Mouse (Mus musculus) T-helper 17 cell (primary cell): ENCODE results near the gene Dclk1.

Source experiments
- in situ Hi-C, 2 experiments: fragments of 300-600 bp; cut with MboI, MseI; formaldehyde crosslinking; loops; 1 replicate in 1 of 2; 2 replicates in 1 of 2; pipeline ENCODE4 v1.15.1; 2025; ENCODE audit warnings: high pct_unique_total_duplicates in 2 of 2

Dclk1 gene

DNA sequence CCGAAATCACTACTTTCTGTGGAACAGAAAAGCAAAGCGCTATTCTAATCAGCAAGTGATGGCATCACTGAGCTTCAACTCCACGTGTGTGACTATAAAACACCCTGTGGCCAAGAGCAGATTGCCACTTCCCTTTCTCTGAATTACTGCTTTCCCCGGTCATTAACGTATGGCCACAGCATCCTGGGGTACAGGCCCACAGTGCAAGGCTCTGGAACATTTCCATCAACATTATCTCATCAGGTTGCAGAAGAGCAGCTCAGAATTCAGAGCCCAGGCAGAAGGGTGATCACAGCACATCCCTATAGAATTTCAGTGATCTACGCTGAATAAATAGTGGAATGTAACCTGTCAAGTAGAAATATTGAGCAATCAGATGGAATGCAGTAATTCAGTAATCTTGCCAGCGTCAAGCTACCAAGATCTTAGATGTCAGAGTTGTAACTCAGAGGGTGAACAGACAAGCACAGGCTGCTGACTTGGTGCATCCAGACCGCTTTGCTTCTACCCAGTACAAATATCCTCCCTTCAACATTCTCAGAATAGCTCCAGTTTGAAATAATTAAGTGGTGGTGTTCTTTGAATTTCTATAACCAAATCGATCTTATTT, 293.5 kb downstream of the Dclk1 start:
- in situ Hi-C loops = no loop called here

DNA sequence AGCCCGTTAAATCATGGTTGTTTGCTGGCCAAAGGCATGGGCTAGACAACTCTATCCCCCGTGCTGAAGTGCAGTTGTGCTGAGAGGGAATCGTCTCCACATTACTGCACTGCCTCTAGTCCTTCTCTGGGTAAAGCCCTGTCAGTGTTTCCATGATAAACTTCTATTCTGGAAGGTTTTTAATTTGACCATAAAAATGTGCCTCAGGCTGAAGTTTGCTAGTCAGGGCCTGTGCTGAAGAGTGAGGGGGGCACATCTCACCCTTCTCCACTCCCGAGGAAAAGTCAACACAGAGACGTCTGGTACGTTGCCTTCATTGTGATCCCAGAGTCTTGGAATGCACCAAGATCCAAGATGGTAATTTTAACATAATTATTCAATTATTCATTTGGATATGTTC, 294.7 kb downstream of the Dclk1 start:
- in situ Hi-C loops = no loop called here

GRCm38 (mm10) chr3:55537714-55538113, 295.6 kb downstream of the Dclk1 start:
- in situ Hi-C loops = no loop called here

DNA sequence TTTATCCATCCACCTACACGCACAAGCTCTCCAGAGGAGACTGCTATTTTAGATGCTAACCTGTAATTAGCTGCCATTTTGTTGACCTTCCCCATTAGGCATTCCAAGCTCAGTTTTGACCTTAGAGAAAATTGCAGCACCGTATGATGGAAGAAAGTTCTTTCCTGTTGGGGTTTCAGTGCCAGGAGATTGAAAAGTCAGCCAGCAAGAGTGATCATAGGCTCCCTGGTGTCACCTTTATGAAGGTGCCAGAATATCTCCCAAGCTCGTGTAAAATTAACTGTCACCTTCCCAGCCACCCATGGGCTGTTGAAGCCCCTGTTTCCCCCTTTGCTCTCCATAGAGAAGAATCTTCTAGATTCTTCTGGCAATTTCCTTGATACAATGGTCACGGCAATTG, 297.2 kb downstream of the Dclk1 start:
- in situ Hi-C loops = no loop called here

DNA sequence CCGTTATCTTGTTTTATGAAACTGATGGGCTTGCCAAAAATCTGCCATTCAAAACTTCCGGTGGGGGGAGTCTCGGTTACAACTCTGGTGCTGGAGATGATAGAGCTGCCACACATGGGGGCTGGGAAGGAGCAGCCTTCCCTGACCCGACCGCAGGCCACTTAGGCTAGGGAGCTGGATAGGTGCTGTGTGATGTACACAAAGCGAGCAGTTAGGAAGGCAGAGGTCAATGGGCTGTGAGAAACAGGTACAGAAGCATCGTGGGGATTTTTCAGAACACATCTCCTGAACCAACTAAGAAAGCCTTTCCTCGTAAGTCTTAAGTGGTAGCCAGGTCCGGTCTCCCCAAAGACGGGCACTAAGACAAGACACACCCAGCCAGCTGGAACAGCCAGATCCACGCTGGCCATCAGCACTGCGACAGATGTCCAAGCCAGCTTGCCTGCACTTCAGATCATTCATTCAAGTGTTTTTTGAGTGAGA, 297.7 kb downstream of the Dclk1 start:
- in situ Hi-C loops = no loop called here

- in situ Hi-C loops = no loop called here
These were observed 298.4 kb downstream of the Dclk1 start for GRCm38 (mm10) chr3:55540406-55541140.

DNA sequence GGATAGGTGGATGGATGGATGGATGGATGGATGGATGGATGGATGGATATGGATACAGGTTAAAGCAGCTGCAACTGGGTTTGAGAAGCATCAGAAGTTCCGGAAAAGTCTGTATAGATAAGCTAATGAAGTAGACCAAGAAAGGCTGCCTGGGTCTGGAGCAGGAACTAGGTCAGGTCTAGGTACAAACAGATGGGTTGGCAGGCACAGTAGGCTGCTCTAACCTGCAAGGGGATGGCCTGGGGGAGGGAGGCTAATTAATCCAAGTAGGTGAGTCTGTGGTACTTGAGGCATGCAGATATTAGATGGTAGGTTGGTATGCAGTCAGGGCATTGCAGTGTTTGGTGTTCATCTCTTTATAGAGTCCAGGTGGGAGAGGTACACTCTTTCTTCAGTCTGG, 299.6 kb downstream of the Dclk1 start:
- in situ Hi-C loops = no loop called here

GRCm38 (mm10) chr3:55542310-55542709, 300.1 kb downstream of the Dclk1 start:
- in situ Hi-C loops = no loop called here

- in situ Hi-C loops = no loop called here
These were observed 300.8 kb downstream of the Dclk1 start for GRCm38 (mm10) chr3:55542947-55543346.

DNA sequence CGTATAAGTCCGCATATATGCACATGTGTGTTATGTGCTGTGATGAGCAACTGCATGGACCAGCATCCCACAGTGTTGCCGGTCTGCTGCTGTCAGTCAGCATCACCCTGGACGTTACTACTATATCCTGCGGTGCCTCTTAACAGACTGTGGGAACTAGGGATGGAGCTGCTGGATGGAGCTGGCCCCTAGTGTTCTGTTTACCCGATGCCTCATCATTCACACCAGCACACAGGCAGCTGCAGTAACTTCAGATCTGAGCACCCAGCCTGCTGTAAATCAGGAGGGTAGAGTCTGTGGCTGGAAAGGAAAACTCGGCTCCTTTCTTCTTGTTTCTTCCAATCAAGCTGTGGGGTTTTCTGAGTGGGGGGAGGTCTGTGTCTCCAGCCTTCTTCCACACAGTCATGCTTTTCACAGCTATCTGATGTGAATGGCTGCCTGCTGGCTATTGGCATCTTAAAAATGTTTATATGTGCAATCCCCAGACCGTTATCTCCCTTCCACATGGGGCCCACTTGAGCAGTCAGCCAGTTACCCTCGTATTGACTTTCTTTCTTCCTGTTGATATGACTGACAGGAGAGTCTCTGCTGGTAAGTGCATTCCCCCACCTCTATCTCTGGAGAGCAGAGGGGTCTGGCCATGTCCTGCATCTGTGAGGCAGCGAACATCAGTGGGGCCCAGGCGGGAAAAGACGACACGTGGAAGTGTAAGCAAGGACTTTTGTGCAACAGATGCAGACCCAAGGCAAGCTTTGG, 301.9 kb downstream of the Dclk1 start:
- in situ Hi-C loops = no loop called here

DNA sequence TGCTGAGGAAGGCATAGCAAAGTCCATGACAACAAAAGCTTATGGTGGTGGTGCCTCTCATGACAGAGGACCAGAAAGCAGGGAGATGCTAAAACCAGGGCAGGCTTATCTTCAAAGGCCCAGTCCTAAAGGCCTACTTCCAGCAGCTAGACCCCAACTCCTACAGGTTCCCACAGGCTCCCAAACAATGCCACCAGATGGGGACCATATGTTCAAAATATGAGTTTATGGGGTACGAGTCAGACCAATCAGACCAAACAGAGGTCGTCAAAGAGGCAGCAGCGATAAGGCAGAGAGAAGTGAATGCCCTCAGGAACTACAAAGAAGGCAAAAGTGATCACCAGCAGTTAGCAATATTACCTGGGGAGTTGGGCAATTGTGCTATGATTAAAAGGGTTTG, 303.1 kb downstream of the Dclk1 start:
- in situ Hi-C loops = no loop called here

GRCm38 (mm10) chr3:55545916-55546315, 303.8 kb downstream of the Dclk1 start:
- in situ Hi-C loops = no loop called here

GRCm38 (mm10) chr3:55547106-55547505, 304.9 kb downstream of the Dclk1 start:
- in situ Hi-C loops = no loop called here

- in situ Hi-C loops = no loop called here
These were observed 307.2 kb downstream of the Dclk1 start for GRCm38 (mm10) chr3:55549376-55549775.

DNA sequence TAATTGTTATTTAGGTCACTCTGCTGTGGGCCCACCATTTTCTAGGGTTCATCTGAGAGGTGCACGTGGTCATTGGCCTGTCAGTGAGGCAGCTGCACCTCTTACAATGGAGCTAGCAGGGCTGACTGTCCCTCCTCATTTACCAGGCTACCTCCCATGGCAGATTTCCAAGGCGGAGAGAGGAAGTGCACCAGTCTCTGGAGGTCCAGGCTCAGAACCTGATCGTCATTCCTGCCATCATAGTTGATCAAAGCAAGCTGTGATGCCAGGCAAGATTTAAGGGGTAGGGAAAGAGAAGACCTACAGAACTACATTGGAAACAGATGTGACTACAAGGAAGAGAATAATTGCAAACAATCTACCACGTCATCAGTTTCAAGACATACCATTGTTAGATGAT, 308.8 kb downstream of the Dclk1 start:
- in situ Hi-C loops = loop anchor here (5.0 to 10.0 kb wide), 3 partner anchors 91 to 1214 kb away; no protein-coding TSS in a partner anchor

DNA sequence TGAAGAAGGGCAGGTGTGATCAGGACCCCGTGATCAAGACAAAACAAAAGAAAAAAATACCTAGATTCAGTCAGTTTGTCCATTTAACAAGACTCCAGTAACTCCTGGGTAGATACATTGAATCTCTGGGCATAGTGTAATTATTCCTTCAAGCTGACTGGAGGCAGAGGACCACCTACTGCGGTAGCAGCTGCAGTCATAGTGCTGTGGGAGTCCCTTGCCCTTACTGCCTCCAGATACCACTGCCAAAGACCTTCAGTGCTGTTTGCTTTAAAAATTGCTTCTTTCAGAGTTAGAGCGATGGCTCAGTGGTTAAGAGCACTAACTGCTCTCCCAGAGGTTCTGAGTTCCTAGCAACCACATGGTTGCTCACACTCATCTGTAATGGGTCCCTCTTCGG, 309.7 kb downstream of the Dclk1 start:
- in situ Hi-C loops = loop anchor here (5.0 to 10.0 kb wide), 3 partner anchors 90 to 1213 kb away; no protein-coding TSS in a partner anchor

- in situ Hi-C loops = loop anchor here (5.0 to 10.0 kb wide), 3 partner anchors 89 to 1212 kb away; no protein-coding TSS in a partner anchor
These were observed 310.9 kb downstream of the Dclk1 start for GRCm38 (mm10) chr3:55553031-55553430.

DNA sequence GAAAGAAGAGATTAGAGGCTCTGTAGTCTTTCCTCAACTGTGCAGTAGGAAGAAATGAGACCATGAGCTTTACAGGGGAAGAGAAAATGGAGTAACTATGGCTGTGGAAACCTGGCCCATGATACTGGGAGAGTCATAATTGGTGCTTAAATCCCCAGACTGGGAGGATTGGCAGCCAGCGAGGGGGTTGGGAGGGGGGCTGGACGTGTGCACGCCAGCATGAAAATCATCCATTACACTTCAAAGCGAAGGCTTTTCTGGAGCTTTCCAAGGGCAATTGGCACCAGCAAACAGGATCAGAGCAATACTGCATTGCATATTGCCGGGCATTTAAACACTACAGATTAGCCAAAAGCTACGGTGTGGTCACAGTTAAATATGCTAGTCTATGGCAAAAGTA, 313.7 kb downstream of the Dclk1 start:
- in situ Hi-C loops = loop anchor here (10.0 kb wide), 2 partner anchors 739 to 1209 kb away; no protein-coding TSS in a partner anchor

DNA sequence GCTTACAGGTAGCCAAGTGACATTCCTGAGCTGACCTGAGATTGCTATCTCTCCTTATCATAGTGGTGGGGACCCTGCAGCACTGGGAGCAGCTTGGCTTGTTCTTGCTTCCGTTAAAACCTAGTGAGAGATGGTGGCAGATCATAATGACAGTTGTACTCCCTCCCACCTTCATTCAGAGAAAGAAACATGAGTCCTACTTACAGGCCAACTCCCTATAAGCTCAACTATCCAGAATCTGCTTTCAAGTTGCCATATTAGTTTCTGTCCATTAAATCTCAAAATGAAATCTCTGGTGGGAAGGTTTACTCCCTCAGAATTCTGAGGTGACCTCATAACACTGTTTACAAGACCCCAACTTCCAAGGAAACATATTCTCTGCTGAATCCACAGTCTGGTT, 316.4 kb downstream of the Dclk1 start:
- in situ Hi-C loops = loop anchor here (10.0 kb wide), 2 partner anchors 736 to 1206 kb away; no protein-coding TSS in a partner anchor

- in situ Hi-C loops = no loop called here
These were observed 325.3 kb downstream of the Dclk1 start for GRCm38 (mm10) chr3:55567476-55567875.

GRCm38 (mm10) chr3:55569539-55569938, 327.4 kb downstream of the Dclk1 start:
- in situ Hi-C loops = no loop called here

- in situ Hi-C loops = no loop called here
These were observed 328.9 kb downstream of the Dclk1 start for GRCm38 (mm10) chr3:55571034-55571433.
